10 mouse cellular contexts compared by ENCODE assay signal in genomic region chr15:79650569-79650968, GRCm38 (mm10). TPM values are rescaled to one million over a fixed set of nuclear protein-coding genes. Genes with fewer than 3 reads are reported as not detected.
DNase-seq lines count a peak whose midpoint lies in the region; ATAC-seq and TF ChIP-seq lines count a peak whose summit lies in the region.
"Had no signal": no experiment of that assay in that cellular context is flagged by ENCODE, and none has a peak within 500 bp of the region (broad histone marks: within the 10 kb centered on the region; RNA-seq: fewer than 3 reads in every experiment).

No protein-coding gene starts in this region.

- DNase-seq in intestine, embryonic 14.5 days (ENCODE audit: low spot score) = peak; percentile 66
- DNase-seq in CH12.LX (ENCODE audit: extremely low read depth) = peak; percentile 58
- DNase-seq in adrenal gland, postnatal 25 days = peak; percentile 34
- peak; percentile 35 for DNase-seq in kidney, postnatal 14 days
- DNase-seq in urinary bladder, postnatal 25 days (ENCODE audit: low spot score) = no peak
- no peak for DNase-seq in urinary bladder, postnatal 10 days (ENCODE audit: low spot score)

- peak; percentile 11 for TF ChIP-seq RAD21 in CH12.LX (IDR thresholded peaks at IDR 0.05; ENCODE audit: low read depth, low read length)

- ATAC-seq in intestine, embryonic 14.5 days (replicated peaks; ENCODE audit: low FRiP score, low TSS enrichment, low read depth) = no peak
- ATAC-seq in intestine, embryonic 15.5 days = no peak
- ATAC-seq in neutrophil, adult 5-6 weeks (ENCODE audit: extremely low read depth, insufficient number of reproducible peaks, low FRiP score, poor library complexity, severe bottlenecking) = peak; percentile 83

- no peak overlapping the region for H3K9ac ChIP-seq in intestine, embryonic 14.5 days (ENCODE audit: low read length)
- no peak overlapping the region for H3K9ac ChIP-seq in intestine, embryonic 15.5 days
- no peak overlapping the region for H3K9ac ChIP-seq in CH12.LX (ENCODE audit: insufficient read depth, low read depth)
- H3K9ac ChIP-seq: embryonic facial prominence, embryonic 15.5 days; limb, embryonic 15.5 days had no signal

- H3K27ac ChIP-seq in intestine, embryonic 14.5 days (ENCODE audit: low read depth) = no peak overlapping the region
- H3K27ac ChIP-seq in intestine, embryonic 15.5 days = no peak overlapping the region
- no peak overlapping the region for H3K27ac ChIP-seq in CH12.LX (ENCODE audit: insufficient read depth, low read depth)
- H3K27ac ChIP-seq: embryonic facial prominence, embryonic 15.5 days; limb, embryonic 15.5 days had no signal

- in situ Hi-C loops in CH12.LX (cut with MboI; ENCODE audit: low pct_ligation_motif_present, low pct_unique_long_range_greater_than_20kb, low sequenced_read_pairs) = no loop called here

- H3K4me3 ChIP-seq in intestine, embryonic 14.5 days (ENCODE audit: low read depth, low read length) = no peak overlapping the region
- no peak overlapping the region for H3K4me3 ChIP-seq in intestine, embryonic 15.5 days (replicated peaks)
- H3K4me3 ChIP-seq in CH12.LX (replicated peaks in 1 of 3; ENCODE audit: low read depth in 2 of 3, low read length in 2 of 3, poor library complexity in 1 of 3) = no peak overlapping the region
- H3K4me3 ChIP-seq: embryonic facial prominence, embryonic 15.5 days; limb, embryonic 15.5 days had no signal

- H3K4me1 ChIP-seq in intestine, embryonic 14.5 days (replicated peaks; ENCODE audit: control insufficient read depth, insufficient read depth, low read length) = no peaks in the 10 kb centered on the region
- no peaks in the 10 kb centered on the region for H3K4me1 ChIP-seq in intestine, embryonic 15.5 days (replicated peaks)
- H3K4me1 ChIP-seq in CH12.LX (ENCODE audit: control insufficient read depth in 1 of 2, insufficient read depth in 2 of 2) = peaks cover 0 to 3% of the 10 kb centered on the region in 2 experiments; a peak in 1 of 4 replicates
- H3K4me1 ChIP-seq: embryonic facial prominence, embryonic 15.5 days; limb, embryonic 15.5 days had no signal

- H3K27me3 ChIP-seq in intestine, embryonic 14.5 days (replicated peaks; ENCODE audit: control insufficient read depth, insufficient read depth, low read length) = no peaks in the 10 kb centered on the region
- no peaks in the 10 kb centered on the region for H3K27me3 ChIP-seq in intestine, embryonic 15.5 days (replicated peaks)
- no peaks in the 10 kb centered on the region for H3K27me3 ChIP-seq in CH12.LX (replicated peaks)
- H3K27me3 ChIP-seq: embryonic facial prominence, embryonic 15.5 days; limb, embryonic 15.5 days had no signal

- no peaks in the 10 kb centered on the region for H3K9me3 ChIP-seq in intestine, embryonic 14.5 days (ENCODE audit: control insufficient read depth, low read length)
- H3K9me3 ChIP-seq in intestine, embryonic 15.5 days = no peaks in the 10 kb centered on the region
- no peaks in the 10 kb centered on the region for H3K9me3 ChIP-seq in CH12.LX (replicated peaks; ENCODE audit: low read length)
- H3K9me3 ChIP-seq: embryonic facial prominence, embryonic 15.5 days; limb, embryonic 15.5 days had no signal

- no peaks in the 10 kb centered on the region for H3K79me2 ChIP-seq in CH12.LX (replicated peaks; ENCODE audit: control insufficient read depth, extremely low read depth, insufficient read depth, poor library complexity, severe bottlenecking)

- H3K36me3 ChIP-seq in intestine, embryonic 14.5 days (ENCODE audit: control insufficient read depth, insufficient read depth, low read length) = peaks cover 3% of the 10 kb centered on the region; the same call in 1 of the 2 replicates
- no peaks in the 10 kb centered on the region for H3K36me3 ChIP-seq in intestine, embryonic 15.5 days
- H3K36me3 ChIP-seq in CH12.LX (replicated peaks in 1 of 2; ENCODE audit: control insufficient read depth in 1 of 2, insufficient read depth in 1 of 2, low read length in 1 of 2) = no peaks in the 10 kb centered on the region

- H3K4me2 ChIP-seq in intestine, embryonic 14.5 days (ENCODE audit: low read length) = no peak overlapping the region
- H3K4me2 ChIP-seq in intestine, embryonic 15.5 days (replicated peaks) = no peak overlapping the region
- H3K4me2 ChIP-seq in CH12.LX (ENCODE audit: insufficient read depth, low read depth, poor library complexity, severe bottlenecking) = no peak overlapping the region
- H3K4me2 ChIP-seq: embryonic facial prominence, embryonic 15.5 days; limb, embryonic 15.5 days had no signal

- TF ChIP-seq POLR2A in CH12.LX (IDR thresholded peaks at IDR 0.05; ENCODE audit: low read depth, low read length) = no peak

- dilution Hi-C loops in CH12.LX (cut with MboI; ENCODE audit: extremely low pct_ligation_motif_present, extremely low pct_unique_long_range_greater_than_20kb, low sequenced_read_pairs) = no loop called here

- TF ChIP-seq CTCF in CH12.LX (conservative IDR thresholded peaks at IDR 0.05 in 1 of 2, IDR thresholded peaks at IDR 0.05 in 1 of 2; ENCODE audit: low read depth in 2 of 2, low read length in 2 of 2) = peak; percentile 37 to 65; a peak in 3 of 4 replicates

- TF ChIP-seq EP300 in CH12.LX (IDR thresholded peaks at IDR 0.05; ENCODE audit: low read length) = no peak

TF ChIP-seq in CH12.LX, 34 proteins besides CTCF, POLR2A, EP300 and RAD21:
- TF ChIP-seq ELF1 (IDR thresholded peaks at IDR 0.05; ENCODE audit: low read depth, low read length) (0 out of 2 replicates have a peak, but pooled peaks have one; percentile 27), HCFC1 (IDR thresholded peaks at IDR 0.05; ENCODE audit: low read depth, low read length) (no peak)

RNA-seq across cellular contexts. Expression of gene Fam227a, which starts 8.2 kb away (rescaled TPM):
- polyA plus RNA-seq in intestine, embryonic 14.5 days (2014; fragmentation: Nextera tagmentation; extraction: Ambion mirVana) = 1.3 and 1.9 TPM in 2 replicates
- 0.74 and 0.90 TPM in 2 replicates for polyA plus RNA-seq in intestine, embryonic 15.5 days (2015; fragmentation: Nextera tagmentation; extraction: Ambion mirVana)
- total RNA-seq in CH12.LX (2012; rRNA removed) (0.34 and 0.42 TPM in 2 replicates), CH12.LX (2014; rRNA removed) (0.12 and 0.48 TPM in 2 replicates)
- polyA plus RNA-seq in CH12.LX (2012; ENCODE audit: insufficient read length, low read depth) = 0.20 and 0.31 TPM in 2 replicates
- total RNA-seq in adrenal gland, postnatal 25 days (2021) = 2.9 and 4.1 TPM in 2 replicates
- 12.3 and 19.3 TPM in 2 replicates for total RNA-seq in neutrophil, adult 5-6 weeks (2017)

RNA-seq across cellular contexts. Expression of gene Cby1, which starts 8.4 kb away (rescaled TPM):
- 36.0 and 39.3 TPM in 2 replicates for polyA plus RNA-seq in intestine, embryonic 14.5 days (2014; fragmentation: Nextera tagmentation; extraction: Ambion mirVana)
- polyA plus RNA-seq in intestine, embryonic 15.5 days (2015; fragmentation: Nextera tagmentation; extraction: Ambion mirVana) = 37.6 and 39.0 TPM in 2 replicates
- total RNA-seq in CH12.LX (2012; rRNA removed) = 17.6 and 20.2 TPM in 2 replicates
- total RNA-seq in CH12.LX (2014; rRNA removed) = 19.3 and 19.5 TPM in 2 replicates
- 16.9 and 20.7 TPM in 2 replicates for polyA plus RNA-seq in CH12.LX (2012; ENCODE audit: insufficient read length, low read depth)
- 15.0 and 24.5 TPM in 2 replicates for total RNA-seq in adrenal gland, postnatal 25 days (2021)
- total RNA-seq in neutrophil, adult 5-6 weeks (2017) = 18.8 and 22.0 TPM in 2 replicates

RNA-seq across cellular contexts. Expression of gene Tomm22, which starts 20.1 kb away (rescaled TPM):
- polyA plus RNA-seq in intestine, embryonic 14.5 days (2014; fragmentation: Nextera tagmentation; extraction: Ambion mirVana) = 244 and 272 TPM in 2 replicates
- 261 and 272 TPM in 2 replicates for polyA plus RNA-seq in intestine, embryonic 15.5 days (2015; fragmentation: Nextera tagmentation; extraction: Ambion mirVana)
- total RNA-seq in CH12.LX (2012; rRNA removed) (109 and 142 TPM in 2 replicates), CH12.LX (2014; rRNA removed) (495 and 496 TPM in 2 replicates)
- 212 and 234 TPM in 2 replicates for polyA plus RNA-seq in CH12.LX (2012; ENCODE audit: insufficient read length, low read depth)
- 82.7 and 113 TPM in 2 replicates for total RNA-seq in adrenal gland, postnatal 25 days (2021)
- 68.0 and 76.0 TPM in 2 replicates for total RNA-seq in neutrophil, adult 5-6 weeks (2017)

RNA-seq across cellular contexts. Expression of gene Josd1, which starts 37.1 kb away (rescaled TPM):
- polyA plus RNA-seq in intestine, embryonic 14.5 days (2014; fragmentation: Nextera tagmentation; extraction: Ambion mirVana) = 13.8 and 16.1 TPM in 2 replicates
- 18.7 and 19.4 TPM in 2 replicates for polyA plus RNA-seq in intestine, embryonic 15.5 days (2015; fragmentation: Nextera tagmentation; extraction: Ambion mirVana)
- total RNA-seq in CH12.LX (2012; rRNA removed) (34.9 and 41.0 TPM in 2 replicates), CH12.LX (2014; rRNA removed) (48.3 and 50.6 TPM in 2 replicates)
- 28.2 and 30.1 TPM in 2 replicates for polyA plus RNA-seq in CH12.LX (2012; ENCODE audit: insufficient read length, low read depth)
- 26.8 and 27.9 TPM in 2 replicates for total RNA-seq in adrenal gland, postnatal 25 days (2021)
- total RNA-seq in neutrophil, adult 5-6 weeks (2017) = 17.2 and 20.5 TPM in 2 replicates

RNA-seq across cellular contexts. Expression of gene Gtpbp1, which starts 40.1 kb away (rescaled TPM):
- polyA plus RNA-seq in intestine, embryonic 14.5 days (2014; fragmentation: Nextera tagmentation; extraction: Ambion mirVana) = 33.1 and 35.1 TPM in 2 replicates
- polyA plus RNA-seq in intestine, embryonic 15.5 days (2015; fragmentation: Nextera tagmentation; extraction: Ambion mirVana) = 27.4 and 29.9 TPM in 2 replicates
- 32.9 and 34.2 TPM in 2 replicates for total RNA-seq in CH12.LX (2012; rRNA removed)
- total RNA-seq in CH12.LX (2014; rRNA removed) = 25.3 and 25.5 TPM in 2 replicates
- 45.2 and 45.3 TPM in 2 replicates for polyA plus RNA-seq in CH12.LX (2012; ENCODE audit: insufficient read length, low read depth)
- total RNA-seq in adrenal gland, postnatal 25 days (2021) = 30.1 and 34.7 TPM in 2 replicates
- 67.9 and 87.6 TPM in 2 replicates for total RNA-seq in neutrophil, adult 5-6 weeks (2017)

Comparison
In these comparisons a context has a peak if more than half of its experiments do, and no peak if none do; other contexts are left out.
1. DNase-seq: peak in intestine, embryonic 14.5 days (single experiment), CH12.LX (single experiment), adrenal gland, postnatal 25 days (single experiment) and kidney, postnatal 14 days (single experiment); none in urinary bladder, postnatal 25 days (single experiment) and urinary bladder, postnatal 10 days (single experiment).